Mouse (Mus musculus) large intestine, adult 2 months (tissue): ENCODE data around the gene Etv5. TPM values are rescaled to one million over a fixed set of nuclear protein-coding genes. Genes with fewer than 3 reads are reported as not detected.

ENCODE experiments used
- DNase-seq: peaks from one replicate; pipeline ENCODE4 v3.0.0-alpha.2; 2012; ENCODE audit warnings: low read depth, low spot score
- WGBS: fragments of 180-500 bp; shearing (Covaris S2); methylation state at CpG from one replicate; pipeline ENCODE4 v1.1.7; 2018; 5-methylcytosine and 5-hydroxymethylcytosine counted together
- polyA plus RNA-seq: library from polyadenylated mRNA; depleted of rRNA; stranded (reverse); fragments of >200 nt; gene quantifications from 2 replicates; pipeline ENCODE4 v1.2.3, GENCODE M21; 2012

Etv5 gene
- polyA plus RNA-seq, 1 experiment, result 4.8 TPM

- no peak for DNase-seq
Observed at GRCm38 (mm10) chr16:22431335-22431734, 8.2 kb downstream of the Etv5 start.

GRCm38 (mm10) chr16:22430211-22430951, 9.1 kb downstream of the Etv5 start:
- DNase-seq, result no peak
- 79% methylated on average over 16 of the region's 16 CpGs for WGBS

More at GRCm38 (mm10) chr16:22431335-22431734, 8.2 kb downstream of the Etv5 start:
- 77% methylated on average over 2 of the region's 2 CpGs for WGBS

- 20% methylated on average over 8 of the region's 8 CpGs for whole genome bisulfite sequencing
Observed at GRCm38 (mm10) chr16:22429377-22429776, 10.1 kb downstream of the Etv5 start.

GRCm38 (mm10) chr16:22428853-22429341, 10.6 kb downstream of the Etv5 start:
- peak; percentile 83 for DNase-seq
- WGBS, result 13% methylated on average over 9 of the region's 9 CpGs

More at GRCm38 (mm10) chr16:22429377-22429776, 10.1 kb downstream of the Etv5 start:
- DNase-seq, result no peak

GRCm38 (mm10) chr16:22426866-22427265, 12.7 kb downstream of the Etv5 start:
- DNase-seq, result no peak
- 92% methylated on average over 7 of the region's 7 CpGs for WGBS

GRCm38 (mm10) chr16:22422256-22422655, 17.3 kb downstream of the Etv5 start:
- DNase-seq, result no peak
- WGBS, result 91% methylated on average over 5 of the region's 5 CpGs

- WGBS, result 94% methylated on average over 7 of the region's 7 CpGs
- no peak for DNase-seq
Observed at GRCm38 (mm10) chr16:22417931-22418330, 21.6 kb downstream of the Etv5 start.

- no peak for DNase-seq
- WGBS, result 90% methylated on average over 8 of the region's 8 CpGs
Observed at GRCm38 (mm10) chr16:22417044-22417443, 22.5 kb downstream of the Etv5 start.

GRCm38 (mm10) chr16:22416140-22416848, 23.2 kb downstream of the Etv5 start:
- 91% methylated on average over 6 of the region's 6 CpGs for WGBS
- DNase-seq, result no peak

GRCm38 (mm10) chr16:22414205-22414754, 25.2 kb downstream of the Etv5 start:
- no peak for DNase-seq
- WGBS, result 90% methylated on average over 9 of the region's 9 CpGs

- 89% methylated on average over 16 of the region's 16 CpGs for WGBS
- no peak for DNase-seq
Observed at GRCm38 (mm10) chr16:22412459-22413229, 26.9 kb downstream of the Etv5 start.

GRCm38 (mm10) chr16:22411764-22412163, 27.8 kb downstream of the Etv5 start:
- DNase-seq, result no peak
- 72% methylated on average over 11 of the region's 11 CpGs for WGBS

- no peak for DNase-seq
- 87% methylated on average over 5 of the region's 5 CpGs for WGBS
Observed at GRCm38 (mm10) chr16:22410000-22410399, 29.5 kb downstream of the Etv5 start.

- WGBS, result 69% methylated on average over 8 of the region's 8 CpGs
- DNase-seq, result no peak
Observed at GRCm38 (mm10) chr16:22408642-22409360, 30.7 kb downstream of the Etv5 start.

GRCm38 (mm10) chr16:22406747-22407146, 32.8 kb downstream of the Etv5 start:
- WGBS, result 98% methylated on average over 4 of the region's 4 CpGs
- no peak for DNase-seq

GRCm38 (mm10) chr16:22406050-22406449, 33.5 kb downstream of the Etv5 start:
- whole genome bisulfite sequencing, result 74% methylated on average over 4 of the region's 4 CpGs
- no peak for DNase-seq

GRCm38 (mm10) chr16:22405492-22405891, 34.0 kb downstream of the Etv5 start:
- WGBS, result 65% methylated on average over 10 of the region's 10 CpGs
- DNase-seq, result no peak

- WGBS, result 83% methylated on average over 4 of the region's 4 CpGs
- DNase-seq, result no peak
Observed at GRCm38 (mm10) chr16:22403715-22404114, 35.8 kb downstream of the Etv5 start.

GRCm38 (mm10) chr16:22402600-22402999, 36.9 kb downstream of the Etv5 start:
- DNase-seq, result no peak
